Mouse (Mus musculus) midbrain, embryonic 16.5 days (tissue): ENCODE data around the gene Ppp6r2. TPM values are rescaled to one million over a fixed set of nuclear protein-coding genes. Genes with fewer than 3 reads are reported as not detected.

Experiments used
- ATAC-seq: fragments of 200-750 bp; cut with Nextera tagmentation; 2 replicates; pipeline ENCODE4 v1.8.0; 2017; ENCODE audit warnings: moderate TSS enrichment
- H3K27ac ChIP-seq: fragments of 300-500 bp; sonication (generic); 2 replicates; pipeline ENCODE4 v1.5.1; 2014; ENCODE audit warnings: mild to moderate bottlenecking, low read length, mixed read lengths
- H3K27me3 ChIP-seq: fragments of 300-500 bp; sonication (generic); 2 replicates; pipeline ENCODE4 v1.6.1; 2014; ENCODE audit warnings: low read depth, low read length, mixed read lengths; ENCODE audit not compliant: control insufficient read depth, insufficient read depth
- H3K36me3 ChIP-seq: fragments of 300-500 bp; sonication (generic); 2 replicates; pipeline ENCODE4 v1.6.1; 2014; ENCODE audit warnings: mild to moderate bottlenecking, low read length, moderate library complexity, mixed read lengths; ENCODE audit not compliant: control insufficient read depth, insufficient read depth
- H3K4me1 ChIP-seq: fragments of 300-500 bp; sonication (generic); 2 replicates; pipeline ENCODE4 v1.6.1; 2014; ENCODE audit warnings: mild to moderate bottlenecking, low read length, mixed read lengths; ENCODE audit not compliant: control insufficient read depth, insufficient read depth
- H3K4me2 ChIP-seq: fragments of 300-500 bp; sonication (generic); 2 replicates; pipeline ENCODE4 v1.6.1; 2014; ENCODE audit warnings: mild to moderate bottlenecking, low read length, mixed read lengths
- H3K4me3 ChIP-seq: fragments of 300-500 bp; sonication (generic); 2 replicates; pipeline ENCODE4 v1.5.1; 2014; ENCODE audit warnings: low read depth, mild to moderate bottlenecking, low read length, moderate library complexity, mixed read lengths
- H3K9ac ChIP-seq: fragments of 300-500 bp; sonication (generic); 2 replicates; pipeline ENCODE4 v1.6.1; 2014; ENCODE audit warnings: low read depth, low read length, mixed read lengths
- H3K9me3 ChIP-seq: fragments of 300-500 bp; sonication (generic); replicated peaks from 2 replicates; pipeline ENCODE4 v1.6.1; 2014; ENCODE audit warnings: mild to moderate bottlenecking, low read length, mixed read lengths; ENCODE audit not compliant: control insufficient read depth, poor library complexity, severe bottlenecking
- WGBS: fragments of 180-500 bp; shearing (Covaris S2); extraction: QIAGEN DNeasy Blood & Tissue Kit; methylation state at CpG from one replicate; pipeline ENCODE4 v1.1.7; 2014; 5-methylcytosine and 5-hydroxymethylcytosine counted together
- polyA plus RNA-seq: library from polyadenylated mRNA; unstranded; fragments of >200 nt; fragmentation: Nextera tagmentation; extraction: Ambion mirVana; gene quantifications from 2 replicates; pipeline ENCODE4 v1.2.1, GENCODE M21; 2015

The Ppp6r2 gene
- polyA plus RNA-seq, 1 experiment from 2014 or later: 76.7 TPM

GRCm38 (mm10) chr15:89180081-89180541 is 31.2 kb upstream of the Ppp6r2 start:
- peak overlapping the region; percentile 94 for H3K9ac ChIP-seq
- no peaks in the 10 kb centered on the region for H3K9me3 ChIP-seq
- ATAC-seq: peak; percentile 21
- H3K36me3 ChIP-seq: no peaks in the 10 kb centered on the region
- H3K27me3 ChIP-seq: no peaks in the 10 kb centered on the region
- peak overlapping the region; percentile 85 for H3K27ac ChIP-seq
- H3K4me3 ChIP-seq: peak overlapping the region; percentile 77
- under 1% methylated on average over 26 of the region's 26 CpGs for WGBS
- H3K4me1 ChIP-seq: peaks cover 48% of the 10 kb centered on the region
- peak overlapping the region; percentile 97 for H3K4me2 ChIP-seq

GRCm38 (mm10) chr15:89180571-89181229 is 30.7 kb upstream of the Ppp6r2 start, which contains the start of gene Plxnb2:
Gene Plxnb2 (minus strand): TSS chr15:89180788.
- peaks cover 46% of the 10 kb centered on the region for H3K4me1 ChIP-seq

GRCm38 (mm10) chr15:89181561-89182270 is 29.6 kb upstream of the Ppp6r2 start:
- Histone ChIP-seq H3K27me3 (no peaks in the 10 kb centered on the region), H3K4me1 (peaks cover 38% of the 10 kb centered on the region), H3K4me3 (peak overlapping the region; percentile 77; the same call in 1 of the 2 replicates), H3K4me2 (peak overlapping the region; percentile 97), H3K27ac (peak overlapping the region; percentile 85), H3K36me3 (peaks cover 11% of the 10 kb centered on the region), H3K9ac (no peak overlapping the region), H3K9me3 (no peaks in the 10 kb centered on the region)
- ATAC-seq: no peak
- WGBS: 82% methylated on average over 10 of the region's 10 CpGs

More at GRCm38 (mm10) chr15:89180571-89181229, 30.7 kb upstream of the Ppp6r2 start, which contains the start of gene Plxnb2:
- under 1% methylated on average over 49 of the region's 72 CpGs for WGBS
- Histone ChIP-seq H3K9ac (peak within 1 kb of the TSS; percentile 94), H3K4me3 (peak within 1 kb of the TSS; percentile 77), H3K9me3 (no peaks in the 10 kb centered on the region), H3K4me2 (peak within 1 kb of the TSS; percentile 97), H3K27me3 (no peaks in the 10 kb centered on the region), H3K36me3 (peaks cover 2% of the 10 kb centered on the region; the same call in 1 of the 2 replicates), H3K27ac (peak within 1 kb of the TSS; percentile 85)
- peak; percentile 91 for ATAC-seq

- WGBS: 33% methylated on average over 6 of the region's 6 CpGs
These were observed 29.0 kb upstream of the Ppp6r2 start for GRCm38 (mm10) chr15:89182328-89182741.

GRCm38 (mm10) chr15:89182842-89183241 is 28.5 kb upstream of the Ppp6r2 start:
- H3K4me2 ChIP-seq: no peak overlapping the region
- H3K27me3 ChIP-seq: no peaks in the 10 kb centered on the region
- no peak overlapping the region for H3K9ac ChIP-seq
- H3K9me3 ChIP-seq: no peaks in the 10 kb centered on the region
- no peak overlapping the region for H3K4me3 ChIP-seq
- peaks cover 13% of the 10 kb centered on the region for H3K36me3 ChIP-seq
- ATAC-seq: no peak
- peak overlapping the region; percentile 32; the same call in 1 of the 2 replicates for H3K27ac ChIP-seq
- peaks cover 26% of the 10 kb centered on the region for H3K4me1 ChIP-seq
- 74% methylated on average over 5 of the region's 5 CpGs for WGBS

More at GRCm38 (mm10) chr15:89182328-89182741, 29.0 kb upstream of the Ppp6r2 start:
- peaks cover 13% of the 10 kb centered on the region for H3K36me3 ChIP-seq
- H3K27ac ChIP-seq: peak overlapping the region; percentile 32
- no peak overlapping the region for H3K9ac ChIP-seq
- H3K4me1 ChIP-seq: peaks cover 31% of the 10 kb centered on the region
- H3K9me3 ChIP-seq: no peaks in the 10 kb centered on the region
- H3K4me2 ChIP-seq: no peak overlapping the region
- H3K4me3 ChIP-seq: no peak overlapping the region
- no peaks in the 10 kb centered on the region for H3K27me3 ChIP-seq
- no peak for ATAC-seq

GRCm38 (mm10) chr15:89184141-89184936 is 27.0 kb upstream of the Ppp6r2 start:
- no peak for ATAC-seq
- Histone ChIP-seq H3K9ac (no peak overlapping the region), H3K36me3 (peaks cover 22% of the 10 kb centered on the region), H3K4me1 (peaks cover 11% of the 10 kb centered on the region), H3K27ac (no peak overlapping the region), H3K4me2 (no peak overlapping the region), H3K27me3 (no peaks in the 10 kb centered on the region), H3K4me3 (no peak overlapping the region), H3K9me3 (no peaks in the 10 kb centered on the region)
- WGBS: 27% methylated on average over 5 of the region's 5 CpGs

- Histone ChIP-seq H3K27ac (no peak overlapping the region), H3K9ac (no peak overlapping the region), H3K27me3 (no peaks in the 10 kb centered on the region), H3K4me2 (no peak overlapping the region), H3K36me3 (peaks cover 24% of the 10 kb centered on the region), H3K9me3 (no peaks in the 10 kb centered on the region), H3K4me1 (peaks cover 7% of the 10 kb centered on the region; the same call in 1 of the 2 replicates), H3K4me3 (no peak overlapping the region)
- 86% methylated on average over 5 of the region's 5 CpGs for WGBS
- no peak for ATAC-seq
These were observed 26.5 kb upstream of the Ppp6r2 start for GRCm38 (mm10) chr15:89184937-89185227.

- H3K4me3 ChIP-seq: peak overlapping the region; percentile 94
- peak overlapping the region; percentile 78 for H3K4me2 ChIP-seq
These were observed 16.1 kb upstream of the Ppp6r2 start for GRCm38 (mm10) chr15:89195261-89195681.

More at GRCm38 (mm10) chr15:89195261-89195681, 16.1 kb upstream of the Ppp6r2 start:
- Histone ChIP-seq H3K4me1 (peaks cover 16% of the 10 kb centered on the region), H3K27ac (peak overlapping the region; percentile 99), H3K36me3 (no peaks in the 10 kb centered on the region), H3K27me3 (no peaks in the 10 kb centered on the region), H3K9ac (peak overlapping the region; percentile 99), H3K9me3 (no peaks in the 10 kb centered on the region)
- WGBS: 21% methylated on average over 6 of the region's 6 CpGs
- no peak for ATAC-seq
